Mouse (Mus musculus): ENCODE results near the gene Capzb.
A peak's percentile ranks its signal among the peaks of the same experiment; 100 is the strongest.

Gene Capzb

DNA sequence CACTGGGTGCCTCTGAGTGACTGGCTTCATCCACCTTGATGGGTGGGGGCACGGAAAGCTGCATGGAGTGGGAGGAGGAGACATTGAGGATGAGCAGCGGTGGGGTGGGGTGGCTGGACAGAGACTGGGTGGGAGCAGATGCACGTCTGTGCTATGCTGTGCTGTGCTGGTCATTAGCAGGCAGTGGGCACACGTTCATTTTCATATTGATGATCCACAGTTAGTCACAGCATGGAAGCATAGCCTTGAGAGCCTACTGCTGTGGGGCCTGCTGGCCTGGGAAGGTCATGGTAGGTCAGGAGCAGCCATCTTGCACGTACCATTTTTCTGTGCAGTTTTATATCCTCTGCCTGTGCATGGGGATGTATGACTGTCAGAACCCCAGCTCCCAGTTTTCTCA, 56.0 kb downstream of the Capzb start:
- Histone ChIP-seq H3K9me3 (ENCODE audit: low read length) (no peaks in the 10 kb centered on the region), H3K27me3 (ENCODE audit: insufficient read depth, low read length) (no peaks in the 10 kb centered on the region), H3K36me3 (ENCODE audit: insufficient read depth, low read length) (peaks cover 77% of the 10 kb centered on the region), H3K4me3 (replicated peaks; ENCODE audit: low read length) (no peak overlapping the region), H3K4me1 (replicated peaks; ENCODE audit: low read depth, low read length) (peaks cover 88% of the 10 kb centered on the region)
- TF ChIP-seq CTCF (conservative IDR thresholded peaks at IDR 0.05; ENCODE audit: low read length) (no peak), NANOG (IDR thresholded peaks at IDR 0.05; ENCODE audit: borderline replicate concordance, low read length) (no peak), POU5F1 (IDR thresholded peaks at IDR 0.05; ENCODE audit: borderline replicate concordance, low read length) (no peak)

DNA sequence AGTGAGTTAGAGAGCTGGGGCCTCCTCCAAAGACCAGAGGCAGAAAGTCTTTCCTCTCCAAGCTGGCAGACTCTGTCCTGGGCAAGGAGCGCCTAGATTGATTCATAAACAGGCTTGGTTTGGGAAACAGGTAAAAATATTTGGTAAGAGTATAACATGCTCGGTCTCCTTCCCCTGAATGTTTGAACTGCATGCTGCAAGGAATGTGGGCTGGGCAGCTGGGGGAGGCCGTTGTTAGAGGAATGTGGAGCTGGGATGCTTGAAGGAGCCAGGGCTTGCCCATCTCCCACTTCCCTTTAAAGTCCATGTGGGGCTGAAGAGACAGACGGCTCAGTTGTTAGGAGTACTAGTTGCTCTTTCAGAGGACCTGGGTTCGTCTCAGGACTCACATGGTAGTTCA, 57.3 kb downstream of the Capzb start:
- H3K36me3 ChIP-seq (ENCODE audit: insufficient read depth, low read length) = peaks cover 80% of the 10 kb centered on the region
- H3K4me3 ChIP-seq (replicated peaks; ENCODE audit: low read length) = no peak overlapping the region
- H3K27me3 ChIP-seq (ENCODE audit: insufficient read depth, low read length) = no peaks in the 10 kb centered on the region
- H3K4me1 ChIP-seq (replicated peaks; ENCODE audit: low read depth, low read length) = peaks cover 84% of the 10 kb centered on the region
- TF ChIP-seq CTCF (conservative IDR thresholded peaks at IDR 0.05; ENCODE audit: low read length) (no peak), NANOG (IDR thresholded peaks at IDR 0.05; ENCODE audit: borderline replicate concordance, low read length) (no peak), POU5F1 (IDR thresholded peaks at IDR 0.05; ENCODE audit: borderline replicate concordance, low read length) (no peak)
- no peaks in the 10 kb centered on the region for H3K9me3 ChIP-seq (ENCODE audit: low read length)

DNA sequence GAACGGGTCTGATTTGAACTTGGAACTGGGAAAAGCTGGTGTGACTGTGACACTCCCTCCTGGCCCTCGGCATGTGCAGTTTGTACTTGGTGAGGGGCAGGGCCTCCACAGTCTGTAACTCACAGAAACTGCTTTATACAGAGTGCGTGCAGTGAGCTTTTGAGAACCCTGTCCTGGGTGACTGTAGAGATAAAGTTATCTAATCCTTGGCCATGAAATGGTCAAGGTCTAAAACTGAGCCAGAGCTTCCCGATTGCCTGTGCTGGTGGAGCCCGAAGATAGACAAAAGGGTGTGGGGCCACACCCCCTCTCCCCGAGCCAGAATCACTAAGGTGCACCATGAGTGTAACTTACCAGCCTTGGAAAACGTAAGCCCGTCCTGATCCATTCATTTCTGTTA, 58.2 kb downstream of the Capzb start:
- no peaks in the 10 kb centered on the region for H3K9me3 ChIP-seq (ENCODE audit: low read length)
- H3K4me1 ChIP-seq (replicated peaks; ENCODE audit: low read depth, low read length) = peaks cover 84% of the 10 kb centered on the region
- peaks cover 80% of the 10 kb centered on the region for H3K36me3 ChIP-seq (ENCODE audit: insufficient read depth, low read length)
- TF ChIP-seq NANOG (IDR thresholded peaks at IDR 0.05; ENCODE audit: borderline replicate concordance, low read length) (no peak), POU5F1 (IDR thresholded peaks at IDR 0.05; ENCODE audit: borderline replicate concordance, low read length) (no peak), CTCF (conservative IDR thresholded peaks at IDR 0.05; ENCODE audit: low read length) (no peak)
- H3K4me3 ChIP-seq (replicated peaks; ENCODE audit: low read length) = no peak overlapping the region
- H3K27me3 ChIP-seq (ENCODE audit: insufficient read depth, low read length) = no peaks in the 10 kb centered on the region

DNA sequence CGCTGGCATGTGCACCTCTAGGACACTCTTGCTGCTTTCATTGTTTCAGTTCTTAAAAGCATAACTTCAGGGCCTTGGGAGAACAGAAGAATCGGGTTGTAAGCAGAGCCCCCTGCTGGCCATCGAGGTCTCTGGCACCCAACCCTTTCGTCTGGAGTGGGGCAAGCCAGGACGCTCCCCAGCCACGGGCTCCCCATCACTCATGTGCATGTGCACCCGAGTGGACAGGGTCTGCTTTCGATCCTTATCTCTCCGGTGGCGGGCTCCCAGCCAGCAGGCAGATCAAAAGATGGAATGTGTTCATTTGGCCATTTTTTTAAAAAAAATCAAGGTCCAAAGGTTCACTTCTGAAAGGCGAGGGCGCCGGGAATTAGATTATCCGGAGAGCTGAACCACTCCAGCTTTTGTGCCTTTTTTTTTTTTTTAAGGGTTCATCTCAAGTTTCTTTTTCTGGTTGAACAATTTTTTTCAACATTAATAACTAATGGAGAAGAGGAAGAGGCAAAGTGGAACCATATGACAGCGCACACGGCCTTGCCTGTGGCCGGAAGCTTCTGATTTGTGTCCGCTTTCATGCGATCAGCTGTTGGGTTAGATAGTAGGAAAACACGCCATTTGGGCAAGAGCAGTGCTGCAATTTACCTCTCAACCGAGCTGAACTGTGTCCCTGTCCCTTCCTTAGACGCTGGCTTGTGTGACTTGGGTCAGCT, 59.5 kb downstream of the Capzb start:
- Histone ChIP-seq H3K4me3 (replicated peaks; ENCODE audit: low read length) (peak overlapping the region; percentile 20; the same call in 1 of the 2 replicates), H3K27me3 (ENCODE audit: insufficient read depth, low read length) (no peaks in the 10 kb centered on the region), H3K36me3 (ENCODE audit: insufficient read depth, low read length) (peaks cover 80% of the 10 kb centered on the region), H3K9me3 (ENCODE audit: low read length) (no peaks in the 10 kb centered on the region), H3K4me1 (replicated peaks; ENCODE audit: low read depth, low read length) (peaks cover 85% of the 10 kb centered on the region)
- no peak for TF ChIP-seq NANOG (IDR thresholded peaks at IDR 0.05; ENCODE audit: borderline replicate concordance, low read length)
- peak; percentile 64 for TF ChIP-seq CTCF (conservative IDR thresholded peaks at IDR 0.05; ENCODE audit: low read length)
- no peak for TF ChIP-seq POU5F1 (IDR thresholded peaks at IDR 0.05; ENCODE audit: borderline replicate concordance, low read length)

DNA sequence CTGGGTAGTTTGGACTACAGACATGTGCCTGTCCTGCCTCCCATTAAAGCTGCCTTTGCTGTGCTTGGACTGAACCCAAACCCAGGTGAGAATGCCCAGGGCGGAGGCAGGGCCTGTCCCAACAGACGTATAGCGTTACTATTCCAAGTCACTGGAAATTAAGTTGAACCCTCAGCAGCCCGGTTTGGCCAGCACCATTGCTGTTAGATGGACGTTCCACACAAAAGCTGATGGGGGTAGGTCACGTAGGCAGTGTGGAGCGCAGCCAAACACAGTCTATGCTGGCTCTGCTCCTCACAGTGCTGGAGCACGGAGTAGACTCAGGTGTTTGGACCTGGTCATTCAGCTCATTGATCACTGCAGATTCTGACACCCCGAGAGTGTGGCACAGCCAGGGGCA, 60.5 kb downstream of the Capzb start:
- Histone ChIP-seq H3K36me3 (ENCODE audit: insufficient read depth, low read length) (peaks cover 80% of the 10 kb centered on the region), H3K4me3 (replicated peaks; ENCODE audit: low read length) (no peak overlapping the region), H3K27me3 (ENCODE audit: insufficient read depth, low read length) (no peaks in the 10 kb centered on the region), H3K9me3 (ENCODE audit: low read length) (no peaks in the 10 kb centered on the region), H3K4me1 (replicated peaks; ENCODE audit: low read depth, low read length) (peaks cover 85% of the 10 kb centered on the region)
- TF ChIP-seq NANOG (IDR thresholded peaks at IDR 0.05; ENCODE audit: borderline replicate concordance, low read length) (no peak), CTCF (conservative IDR thresholded peaks at IDR 0.05; ENCODE audit: low read length) (no peak), POU5F1 (IDR thresholded peaks at IDR 0.05; ENCODE audit: borderline replicate concordance, low read length) (no peak)

DNA sequence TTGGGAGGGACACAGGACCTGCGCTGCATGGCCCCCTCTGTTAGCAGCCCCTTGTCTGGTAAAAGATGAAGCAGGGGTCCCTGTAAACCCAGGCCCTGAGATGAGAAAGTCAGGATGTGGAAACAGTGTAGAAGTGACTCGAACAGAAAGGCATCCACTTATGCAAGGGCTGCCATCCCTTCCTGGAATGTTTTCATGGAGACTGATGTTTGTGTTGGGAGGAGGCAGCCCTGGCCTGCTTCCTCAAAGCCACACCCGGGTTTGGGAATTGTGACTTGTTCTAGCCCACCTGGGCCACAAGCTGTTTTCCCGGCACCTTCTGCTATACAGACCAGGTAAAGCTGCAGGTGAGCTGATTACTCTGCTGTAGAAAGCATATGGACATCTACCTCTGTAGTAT, 63.4 kb downstream of the Capzb start:
- H3K9me3 ChIP-seq (ENCODE audit: low read length) = no peaks in the 10 kb centered on the region
- peaks cover 91% of the 10 kb centered on the region for H3K36me3 ChIP-seq (ENCODE audit: insufficient read depth, low read length)
- H3K4me3 ChIP-seq (replicated peaks; ENCODE audit: low read length) = no peak overlapping the region
- peaks cover 67% of the 10 kb centered on the region for H3K4me1 ChIP-seq (replicated peaks; ENCODE audit: low read depth, low read length)
- no peaks in the 10 kb centered on the region for H3K27me3 ChIP-seq (ENCODE audit: insufficient read depth, low read length)
- TF ChIP-seq CTCF (conservative IDR thresholded peaks at IDR 0.05; ENCODE audit: low read length) = no peak
- no peak for TF ChIP-seq NANOG (IDR thresholded peaks at IDR 0.05; ENCODE audit: borderline replicate concordance, low read length)
- no peak for TF ChIP-seq POU5F1 (IDR thresholded peaks at IDR 0.05; ENCODE audit: borderline replicate concordance, low read length)

DNA sequence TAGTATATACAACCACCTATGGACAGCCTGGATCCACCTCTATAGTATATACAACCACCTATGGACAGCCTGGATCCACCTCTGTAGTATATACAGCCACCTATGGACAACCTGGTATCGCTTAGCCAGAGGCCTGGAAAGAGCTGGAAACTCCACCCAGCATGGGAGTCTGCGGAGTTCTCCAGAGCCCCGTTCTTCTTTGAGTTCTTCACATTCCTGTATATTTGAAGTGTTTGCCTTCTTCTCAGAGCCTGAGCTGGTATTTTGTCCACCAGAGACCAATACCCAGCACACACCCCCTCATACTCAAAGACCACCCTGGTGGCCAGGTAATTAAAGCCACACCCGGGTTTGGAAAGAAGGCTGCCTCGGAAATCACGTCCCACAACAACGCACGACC, 64.0 kb downstream of the Capzb start:
- Histone ChIP-seq H3K9me3 (ENCODE audit: low read length) (no peaks in the 10 kb centered on the region), H3K4me3 (replicated peaks; ENCODE audit: low read length) (no peak overlapping the region), H3K4me1 (replicated peaks; ENCODE audit: low read depth, low read length) (peaks cover 61% of the 10 kb centered on the region), H3K36me3 (ENCODE audit: insufficient read depth, low read length) (peaks cover 94% of the 10 kb centered on the region), H3K27me3 (ENCODE audit: insufficient read depth, low read length) (no peaks in the 10 kb centered on the region)
- TF ChIP-seq NANOG (IDR thresholded peaks at IDR 0.05; ENCODE audit: borderline replicate concordance, low read length) (no peak), POU5F1 (IDR thresholded peaks at IDR 0.05; ENCODE audit: borderline replicate concordance, low read length) (no peak), CTCF (conservative IDR thresholded peaks at IDR 0.05; ENCODE audit: low read length) (no peak)

DNA sequence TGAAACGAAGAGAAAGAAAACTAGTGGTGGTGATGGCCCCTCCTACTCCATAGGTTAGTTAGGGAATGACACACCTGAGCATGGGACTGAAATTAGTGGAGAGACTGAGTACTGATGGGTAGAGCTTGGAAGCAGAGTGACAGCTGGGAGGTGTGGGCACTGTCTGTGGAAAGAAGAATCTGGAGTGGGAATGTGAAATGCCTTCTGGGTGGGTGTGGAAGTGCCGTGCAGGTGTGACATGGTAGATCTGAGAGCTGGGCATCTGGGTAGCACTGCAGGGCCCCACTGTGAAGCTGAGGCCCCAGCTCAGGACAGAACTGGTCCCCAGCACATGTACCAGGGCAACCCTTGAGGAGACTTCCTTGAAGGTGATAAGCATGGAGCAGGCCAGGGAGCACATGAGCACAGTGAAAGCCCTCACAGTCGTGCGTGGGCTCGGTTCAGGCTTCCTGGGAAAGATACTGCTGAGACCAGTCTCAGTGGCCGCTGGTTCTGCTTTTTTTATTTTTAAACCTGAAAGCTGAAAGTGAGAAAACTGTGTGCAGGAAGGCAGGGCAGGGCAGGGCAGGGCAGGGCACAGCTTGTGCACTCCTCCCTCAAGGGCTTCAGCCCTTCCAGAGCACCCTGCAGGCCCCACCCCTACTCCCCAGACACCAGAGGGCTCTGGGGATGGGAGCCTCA, 66.1 kb downstream of the Capzb start:
- TF ChIP-seq CTCF (conservative IDR thresholded peaks at IDR 0.05; ENCODE audit: low read length) = no peak
- no peak for TF ChIP-seq NANOG (IDR thresholded peaks at IDR 0.05; ENCODE audit: borderline replicate concordance, low read length)
- TF ChIP-seq POU5F1 (IDR thresholded peaks at IDR 0.05; ENCODE audit: borderline replicate concordance, low read length) = no peak
- Histone ChIP-seq H3K9me3 (ENCODE audit: low read length) (no peaks in the 10 kb centered on the region), H3K27me3 (ENCODE audit: insufficient read depth, low read length) (no peaks in the 10 kb centered on the region), H3K36me3 (ENCODE audit: insufficient read depth, low read length) (peaks cover 100% of the 10 kb centered on the region), H3K4me1 (replicated peaks; ENCODE audit: low read depth, low read length) (peaks cover 50% of the 10 kb centered on the region), H3K4me3 (replicated peaks; ENCODE audit: low read length) (no peak overlapping the region)
